Mouse (Mus musculus): ENCODE measurements at regions not wholly inside any gene's neighbourhood (a gene's known extent, or its start where the extent isn't known, plus 50 kb on each side); places are given as distances from the start of the nearest gene placed in this dataset.

DNA sequence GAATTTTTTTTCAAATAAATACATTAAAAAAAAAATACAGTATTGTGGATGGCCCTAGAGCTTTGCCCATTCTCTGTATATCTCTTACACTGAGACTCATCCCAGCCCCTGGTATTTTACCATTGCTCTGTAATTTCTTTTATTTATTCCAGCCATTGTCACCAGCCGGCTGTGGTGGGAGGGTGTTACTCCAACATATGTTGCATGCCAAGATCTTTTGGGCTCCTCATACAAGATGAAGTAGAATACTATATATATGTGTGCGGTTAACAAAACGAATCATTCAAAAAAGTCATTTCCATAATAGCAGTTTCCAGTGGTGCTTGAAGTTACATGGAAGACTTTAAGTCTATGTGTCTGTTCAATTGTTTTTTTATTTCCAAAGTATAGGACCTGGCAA is 268.0 kb upstream of the Npvf start:
- no peak for DNase-seq

DNA sequence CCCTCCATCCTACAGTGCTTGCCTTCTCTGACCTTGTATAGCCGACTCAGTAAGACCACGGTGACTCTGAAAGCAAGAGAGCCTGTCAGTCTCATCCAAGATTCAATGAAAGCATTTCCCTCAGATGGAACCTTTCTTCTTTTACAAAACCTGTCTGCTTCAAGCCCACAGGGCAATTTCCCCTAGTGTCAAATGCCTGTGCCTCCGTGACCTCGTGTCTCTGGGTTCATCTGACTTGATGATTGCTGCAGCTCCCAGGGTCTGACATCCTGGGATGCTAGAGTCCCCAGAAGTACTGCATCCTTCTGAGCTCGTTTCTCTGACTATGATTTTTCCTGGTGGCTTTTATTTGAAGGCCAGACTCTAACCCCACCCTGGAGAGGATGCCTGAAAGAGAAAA is 270.3 kb upstream of the Npvf start:
- DNase-seq, result no peak

GRCm38 (mm10) chr6:50924998-50925397 is 270.8 kb upstream of the Npvf start:
- no peak for DNase-seq

DNA sequence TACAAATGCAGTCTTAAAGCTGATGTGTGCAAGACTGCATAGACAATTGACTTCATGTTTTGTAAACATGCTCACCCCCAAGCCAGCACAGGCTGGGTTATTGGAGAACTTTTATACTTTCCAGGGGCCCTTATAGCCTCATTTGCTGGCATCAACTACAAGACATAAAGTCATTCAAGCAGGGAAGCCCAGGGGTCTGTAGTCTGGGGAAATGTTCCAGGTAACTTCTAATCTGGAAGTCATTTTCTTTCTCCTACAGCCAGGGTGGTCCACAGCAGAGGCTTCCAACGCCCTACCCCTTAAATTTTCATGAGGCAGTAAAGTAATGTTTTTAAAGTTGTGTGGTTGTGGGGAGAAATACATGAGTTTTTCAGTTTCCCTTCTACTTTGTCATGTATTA is 272.1 kb upstream of the Npvf start:
- DNase-seq, result no peak

DNA sequence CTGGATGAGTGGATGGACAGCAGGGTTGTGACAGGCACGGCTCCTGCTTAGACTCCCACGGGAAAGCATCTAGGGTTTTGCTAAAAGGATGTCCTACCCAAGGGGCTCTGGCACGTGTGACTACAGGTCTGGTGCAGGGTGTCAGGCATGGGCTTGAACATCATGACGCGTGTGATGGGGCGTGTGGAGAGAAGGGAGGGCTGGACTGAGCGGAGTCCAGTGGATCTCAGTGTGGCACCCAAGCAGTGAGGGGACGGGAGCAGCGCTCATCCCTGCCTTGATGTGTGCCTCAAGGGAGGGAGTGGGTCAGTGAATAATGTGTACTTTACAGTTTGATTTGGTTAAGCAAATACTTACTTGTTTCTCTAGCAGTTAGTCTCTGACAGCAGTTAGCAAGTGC is 275.3 kb upstream of the Npvf start:
- DNase-seq, result no peak

GRCm38 (mm10) chr6:50933510-50933909 is 279.3 kb upstream of the Npvf start:
- DNase-seq, result no peak

GRCm38 (mm10) chr6:50934245-50934644 is 280.0 kb upstream of the Npvf start:
- DNase-seq, result no peak

DNA sequence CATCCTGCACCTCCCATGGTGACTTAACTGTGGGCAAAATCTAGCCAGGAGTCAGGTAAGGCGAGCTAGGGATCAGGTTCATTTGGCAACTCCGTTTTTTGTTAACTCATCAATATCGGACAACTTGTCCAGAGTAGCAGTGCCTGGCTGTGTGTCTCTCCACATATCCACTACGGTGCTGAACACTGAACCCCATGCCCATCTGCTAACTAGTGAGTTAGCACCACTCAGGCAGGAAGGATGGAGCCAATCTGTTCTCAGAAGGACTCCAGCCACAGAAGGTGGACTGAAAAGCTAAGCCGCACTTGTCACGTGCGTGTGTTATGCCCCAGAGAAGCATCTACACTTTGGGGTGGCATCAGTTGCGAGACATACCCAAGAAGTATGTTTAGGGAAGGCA is 282.1 kb upstream of the Npvf start:
- no peak for DNase-seq

- peak; percentile 62 to 75 for DNase-seq
Observed at GRCm38 (mm10) chr6:50937094-50937493, 282.9 kb upstream of the Npvf start.

DNA sequence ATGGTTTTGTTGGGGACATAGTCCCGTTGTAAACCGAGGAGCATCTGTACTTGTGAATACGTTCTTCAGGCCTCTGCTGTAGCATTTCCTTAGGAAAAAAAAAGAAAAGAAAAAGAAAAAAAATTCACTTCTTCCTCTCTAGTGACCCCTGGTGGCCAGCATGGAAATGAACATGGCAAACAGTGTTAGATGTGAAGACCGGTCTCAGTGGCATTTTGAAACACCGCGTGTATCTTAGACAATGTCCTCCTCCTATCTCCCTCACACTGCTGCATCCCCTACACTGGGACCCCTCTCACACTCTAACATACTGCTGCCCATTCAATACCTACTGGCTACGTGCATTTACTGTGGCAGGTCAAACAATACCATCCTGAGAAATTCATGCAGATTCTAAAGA is 284.6 kb upstream of the Npvf start:
- DNase-seq, result peak; percentile 7 to 30

DNA sequence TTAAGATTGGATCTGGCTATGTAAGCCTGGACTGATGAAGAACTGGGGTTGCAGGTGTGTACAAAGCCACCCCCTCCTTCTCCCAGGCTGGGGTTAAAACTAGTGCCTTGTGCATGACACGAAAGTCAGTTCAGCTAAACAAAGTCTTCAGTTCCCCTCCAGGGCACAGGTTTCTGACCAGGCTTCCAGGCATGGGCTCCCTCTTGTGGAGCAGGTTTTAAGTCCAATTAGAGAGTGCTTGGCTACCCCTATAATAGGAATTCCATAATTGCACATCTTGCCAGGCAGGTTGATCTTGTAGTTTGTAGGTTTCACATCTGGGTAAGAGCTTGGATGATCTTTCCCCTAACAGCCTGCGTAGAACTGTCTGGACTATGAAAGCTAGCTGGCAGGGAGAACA is 285.2 kb upstream of the Npvf start:
- DNase-seq, result no peak

- DNase-seq, result peak in 1 of 2 experiments; percentile 17
Observed at GRCm38 (mm10) chr6:50940118-50940517, 285.9 kb upstream of the Npvf start.

- no peak for DNase-seq
Observed at GRCm38 (mm10) chr6:50940641-50941398, 286.6 kb upstream of the Npvf start.

DNA sequence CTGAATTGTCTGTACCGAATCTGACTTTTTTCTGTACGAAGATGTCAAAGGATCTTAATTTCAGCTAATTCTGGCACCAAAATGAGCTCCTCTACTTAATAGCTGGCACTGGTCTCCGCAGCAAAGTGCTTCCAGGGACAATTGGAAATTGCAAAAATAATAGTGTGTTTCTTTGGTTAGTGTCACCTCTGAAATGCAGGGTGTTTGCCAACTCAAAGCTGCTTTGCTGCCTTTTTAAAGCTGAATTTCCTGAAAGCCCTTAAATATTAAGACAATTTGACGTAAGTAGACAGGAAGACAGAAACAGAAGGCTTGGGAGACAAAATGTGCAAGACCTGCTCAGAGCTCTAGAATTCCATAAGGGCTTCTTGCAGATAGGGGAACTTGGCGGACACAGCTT is 288.5 kb upstream of the Npvf start:
- DNase-seq, result no peak

DNA sequence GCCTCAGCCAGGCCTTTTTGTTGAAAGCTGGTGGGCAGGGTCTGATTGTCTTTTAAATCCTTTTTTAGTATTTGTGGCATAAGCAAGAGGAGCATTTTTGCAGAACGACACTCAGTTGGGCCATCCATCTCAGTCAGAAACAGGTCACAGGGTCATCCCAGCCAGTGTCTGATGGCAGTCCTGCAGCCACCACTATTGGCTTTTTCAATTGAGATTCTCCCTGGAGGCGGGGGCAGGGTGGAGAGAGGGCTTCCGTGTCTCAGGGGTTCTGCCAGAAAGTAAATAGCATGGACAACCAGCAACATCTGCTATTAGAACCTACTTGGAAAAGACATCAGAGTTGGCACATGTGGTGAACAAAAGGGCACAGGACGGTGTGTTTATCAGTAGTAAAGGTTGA is 293.8 kb upstream of the Npvf start:
- no peak for DNase-seq

DNA sequence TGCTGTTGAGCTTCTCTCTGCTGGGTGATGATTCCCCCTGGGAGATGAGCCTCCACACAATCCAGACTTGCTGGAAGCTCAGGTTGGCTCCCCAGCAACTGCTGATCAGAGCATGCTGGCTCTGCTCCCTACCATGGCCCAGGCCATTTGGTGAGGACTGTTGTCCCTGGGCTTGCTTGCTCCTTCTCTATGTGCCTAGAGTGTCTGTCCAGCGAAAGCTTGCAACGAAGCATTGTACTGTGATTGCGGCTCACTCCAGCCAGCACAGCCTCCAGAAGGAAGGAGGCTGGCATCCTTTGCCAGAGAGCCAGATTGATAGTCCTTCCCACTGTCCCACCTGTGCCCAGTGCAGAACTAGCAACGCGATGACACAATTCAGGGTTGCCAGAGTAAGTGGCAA is 295.1 kb upstream of the Npvf start:
- DNase-seq, result no peak

GRCm38 (mm10) chr6:50949883-50950583 is 295.8 kb upstream of the Npvf start:
- no peak for DNase-seq

DNA sequence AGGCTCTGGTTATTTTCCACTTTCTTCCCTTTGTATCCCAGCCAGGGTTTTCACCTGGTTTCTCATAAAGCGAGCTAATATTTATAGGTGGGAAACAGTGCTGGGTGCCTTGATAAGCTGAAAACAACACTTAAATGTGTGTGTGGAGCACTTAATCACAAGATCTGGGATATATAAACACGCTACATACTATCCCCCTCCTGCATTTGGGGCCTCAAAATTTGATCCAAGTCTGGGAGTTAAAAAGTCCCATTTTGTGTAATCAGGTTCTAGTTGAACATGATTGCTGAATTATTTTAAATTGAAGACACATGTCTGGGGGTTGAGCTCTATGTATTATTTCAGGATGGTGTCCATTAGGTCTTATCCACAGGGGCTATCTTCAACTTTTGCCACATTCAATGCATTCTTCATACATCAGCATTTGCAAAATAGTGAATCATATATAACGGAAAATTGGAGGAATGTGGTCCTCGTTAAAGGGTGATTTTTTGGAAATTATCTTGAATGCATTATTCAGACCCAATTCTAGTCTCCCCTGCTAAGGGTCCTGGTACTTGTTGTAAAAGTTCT is 303.2 kb upstream of the Npvf start:
- no peak for DNase-seq

DNA sequence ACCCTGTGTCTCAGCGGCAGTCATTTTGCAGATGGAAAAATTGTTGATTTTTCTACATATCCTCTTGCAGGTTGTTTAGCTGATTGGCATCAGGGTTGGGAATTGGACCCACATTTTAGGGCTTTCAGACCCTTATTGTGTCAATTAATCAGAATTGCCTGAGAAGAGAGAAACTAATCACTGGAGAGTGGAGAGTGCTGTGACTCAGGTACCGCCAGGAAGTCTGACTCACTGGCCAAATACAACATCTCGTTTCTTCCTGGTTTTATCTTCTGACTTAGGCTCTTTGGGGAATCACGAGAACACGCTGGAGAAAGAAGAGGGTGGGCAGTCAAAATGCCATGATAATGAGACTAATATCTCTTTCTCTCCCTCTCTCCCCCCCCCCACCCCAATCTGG is 306.1 kb upstream of the Npvf start:
- no peak for DNase-seq

GRCm38 (mm10) chr6:50961592-50961991 is 307.4 kb upstream of the Npvf start:
- DNase-seq, result no peak

- no peak for DNase-seq
Observed at GRCm38 (mm10) chr6:50968546-50968945, 314.3 kb upstream of the Npvf start.

DNA sequence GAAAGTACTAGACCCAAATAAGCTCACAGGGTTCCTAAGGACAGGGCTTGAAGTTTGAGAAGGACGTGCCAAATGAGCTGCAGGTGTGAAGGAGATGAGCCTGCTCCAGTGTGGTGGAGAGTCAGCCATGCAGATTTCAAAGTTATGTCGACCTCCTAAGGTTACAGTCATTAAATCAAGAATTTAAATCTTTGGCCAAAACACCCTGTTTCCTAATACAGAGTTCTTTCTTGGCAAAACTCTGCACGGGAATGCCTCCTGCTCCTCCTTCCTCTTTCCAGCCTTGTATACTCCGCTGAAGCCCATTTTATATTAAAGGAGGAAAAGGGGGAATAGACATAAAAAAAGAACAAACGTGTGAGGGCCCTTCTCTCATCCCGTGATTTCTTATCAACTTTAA is 315.1 kb upstream of the Npvf start:
- DNase-seq, result no peak

- DNase-seq, result no peak
Observed at GRCm38 (mm10) chr6:50969997-50970396, 315.8 kb upstream of the Npvf start.

DNA sequence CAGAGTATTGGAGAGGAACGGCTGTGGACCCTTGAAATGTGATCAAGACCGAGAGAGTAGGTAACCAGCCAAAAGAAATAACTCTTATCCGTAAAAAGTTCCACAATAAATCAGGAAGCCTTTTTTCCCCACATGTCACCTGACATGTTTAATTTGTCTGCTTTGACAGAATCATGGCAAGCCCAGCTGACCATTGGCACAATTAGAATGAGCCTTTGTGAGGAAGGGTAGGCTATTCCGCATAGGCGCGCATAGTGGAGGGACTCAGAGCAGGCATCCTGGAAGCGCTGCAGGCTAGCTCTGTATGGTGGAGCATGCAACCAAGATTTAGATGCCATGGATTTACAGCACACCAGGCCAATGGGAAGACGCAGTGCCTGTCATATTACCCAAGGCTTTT is 316.5 kb upstream of the Npvf start:
- DNase-seq, result no peak

Data from adrenal gland, postnatal 36 days (tissue).